Mouse (Mus musculus) cerebellum, adult 2 months (tissue): ENCODE results near the gene Slc35e3. TPM values are rescaled to one million over a fixed set of nuclear protein-coding genes. Genes with fewer than 3 reads are reported as not detected.

Experiments used
- DNase-seq, 2 experiments: peaks; one replicate each; pipeline ENCODE4 v3.0.0; 2021
- H3K27ac ChIP-seq: fragments of 200-500 bp; 2 replicates; pipeline ENCODE4 v1.5.1; 2012; ENCODE audit warnings: low read length, control low read depth, inconsistent platforms; ENCODE audit not compliant: insufficient read depth
- H3K27me3 ChIP-seq: fragments of 200-500 bp; 2 replicates; pipeline ENCODE4 v1.6.1; 2012; ENCODE audit warnings: inconsistent platforms, mild to moderate bottlenecking, low read length, moderate library complexity; ENCODE audit not compliant: control insufficient read depth, insufficient read depth
- H3K4me1 ChIP-seq: fragments of 200-500 bp; 2 replicates; pipeline ENCODE4 v1.6.1; 2011; ENCODE audit warnings: low read length; ENCODE audit not compliant: control insufficient read depth, insufficient read depth
- H3K4me3 ChIP-seq: fragments of 200-500 bp; replicated peaks from 2 replicates; pipeline ENCODE3; 2011; ENCODE audit warnings: mild to moderate bottlenecking, low read depth, low read length, control low read depth; ENCODE audit not compliant: insufficient read depth
- CTCF ChIP-seq: fragments of 200-500 bp; IDR thresholded peaks from 2 replicates; pipeline ENCODE4 v1.5.1; 2011; ENCODE audit warnings: low read depth, mild to moderate bottlenecking, control low read depth, low read length, moderate library complexity, borderline replicate concordance; ENCODE audit not compliant: insufficient read depth
- POLR2A ChIP-seq: fragments of 200-500 bp; IDR thresholded peaks from 2 replicates; pipeline ENCODE4 v1.6.1; 2011; ENCODE audit warnings: low read length, control low read depth, borderline replicate concordance; ENCODE audit not compliant: insufficient read depth
- WGBS: fragments of 180-500 bp; shearing (Covaris S2); methylation state at CpG from one replicate; pipeline ENCODE4 v1.1.7; 2018; 5-methylcytosine and 5-hydroxymethylcytosine counted together
- polyA plus RNA-seq: library from polyadenylated mRNA; depleted of rRNA; stranded (reverse); fragments of >200 nt; gene quantifications from 2 replicates; pipeline ENCODE4 v1.2.3, GENCODE M21; 2012

The Slc35e3 gene
- polyA plus RNA-seq, 1 experiment: 27.8 TPM

DNA sequence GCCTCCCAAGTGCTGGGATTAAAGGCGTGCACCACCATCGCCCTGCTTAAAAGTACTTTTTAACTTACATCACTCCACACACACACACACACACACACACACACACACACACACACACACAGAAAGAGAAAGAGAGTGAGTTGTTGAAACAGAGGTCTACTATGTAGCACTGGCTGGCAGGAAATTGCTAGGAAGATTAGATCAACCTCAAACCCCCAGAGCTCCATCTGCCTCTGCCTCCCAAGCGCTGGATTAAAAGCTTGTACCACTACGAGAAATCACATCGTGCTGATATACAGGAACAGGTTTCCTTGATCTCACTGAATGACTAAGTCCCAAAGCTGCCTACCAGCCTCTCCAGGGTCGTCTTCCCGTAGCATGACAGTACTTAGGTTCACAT, 38.5 kb upstream of the Slc35e3 start:
- TF ChIP-seq POLR2A (no peak), CTCF (no peak)
- Histone ChIP-seq H3K27me3 (no peaks in the 10 kb centered on the region), H3K27ac (no peak overlapping the region), H3K4me1 (no peaks in the 10 kb centered on the region), H3K4me3 (no peak overlapping the region)
- 96% methylated on average over 7 of the region's 7 CpGs for WGBS
- no peak for DNase-seq

DNA sequence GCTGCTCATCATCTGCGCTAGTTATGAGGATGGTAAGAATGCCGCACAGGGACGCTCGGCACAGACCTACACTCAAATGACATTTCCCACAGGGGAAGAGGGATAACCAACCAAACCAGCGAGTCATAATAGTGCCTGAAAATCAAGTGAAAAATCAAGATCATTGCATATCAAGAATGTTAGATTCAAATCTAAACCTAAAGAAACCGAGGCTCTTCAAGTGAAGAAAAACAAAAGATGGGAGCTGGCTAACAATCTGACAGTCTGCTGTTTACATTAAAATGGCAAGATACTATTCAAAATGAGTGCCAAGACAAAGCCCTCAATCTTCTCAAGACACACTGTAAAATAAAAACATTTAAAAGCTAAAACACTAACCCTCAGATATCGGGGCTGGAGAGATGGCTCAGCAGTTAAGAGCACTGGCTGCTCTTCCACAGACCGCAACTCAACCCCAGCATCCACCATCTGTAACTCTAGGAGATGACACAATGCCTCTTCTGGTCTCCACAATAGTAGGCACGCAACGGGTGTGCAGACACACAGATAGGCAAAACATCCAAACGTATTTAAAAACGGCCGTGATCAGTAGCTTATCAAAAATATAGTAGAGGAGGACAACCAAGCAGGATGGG, 37.7 kb upstream of the Slc35e3 start:
- H3K4me3 ChIP-seq: no peak overlapping the region
- no peaks in the 10 kb centered on the region for H3K27me3 ChIP-seq
- no peak overlapping the region for H3K27ac ChIP-seq
- TF ChIP-seq POLR2A: no peak
- no peak for TF ChIP-seq CTCF
- DNase-seq: no peak
- whole genome bisulfite sequencing: 97% methylated on average over 13 of the region's 13 CpGs
- H3K4me1 ChIP-seq: no peaks in the 10 kb centered on the region

DNA sequence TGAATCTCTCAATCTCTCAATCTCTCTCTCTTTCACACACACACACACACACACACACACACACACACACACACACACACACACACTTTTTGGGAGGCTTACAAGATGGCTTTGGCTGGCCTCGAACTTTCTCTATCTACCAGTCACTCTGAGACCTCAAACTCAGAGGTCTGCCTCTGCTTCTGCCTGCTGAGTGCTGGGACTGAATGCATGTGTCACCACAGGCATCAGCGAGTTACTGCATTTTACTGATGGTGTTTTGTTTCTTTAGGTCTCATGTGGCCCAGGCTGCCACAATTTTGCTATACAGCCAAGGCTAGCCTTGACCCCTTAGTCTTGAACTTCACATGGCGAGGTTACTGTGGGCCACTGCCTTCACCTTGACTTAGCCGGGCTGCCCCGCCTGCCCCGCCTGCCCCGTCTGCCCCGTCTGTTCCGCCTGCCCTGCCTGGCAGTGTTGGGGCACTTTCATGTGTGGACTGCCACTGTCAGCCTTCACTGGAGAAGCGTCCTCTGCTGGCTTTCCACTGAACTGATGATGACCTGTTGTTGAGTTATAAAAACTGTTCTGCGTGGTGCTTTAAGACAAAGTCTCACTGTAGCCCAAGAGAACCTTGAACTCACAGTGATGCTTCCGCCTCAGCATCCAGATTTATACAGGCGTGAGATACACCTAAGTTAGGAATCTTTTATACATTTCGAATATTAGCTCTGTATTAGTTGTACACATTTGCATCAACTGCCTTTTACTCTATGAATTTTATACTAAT, 36.5 kb upstream of the Slc35e3 start:
- TF ChIP-seq POLR2A (no peak), CTCF (no peak)
- Histone ChIP-seq H3K4me1 (no peaks in the 10 kb centered on the region), H3K27me3 (no peaks in the 10 kb centered on the region), H3K4me3 (no peak overlapping the region), H3K27ac (no peak overlapping the region)
- 92% methylated on average over 14 of the region's 14 CpGs for WGBS
- DNase-seq: no peak

DNA sequence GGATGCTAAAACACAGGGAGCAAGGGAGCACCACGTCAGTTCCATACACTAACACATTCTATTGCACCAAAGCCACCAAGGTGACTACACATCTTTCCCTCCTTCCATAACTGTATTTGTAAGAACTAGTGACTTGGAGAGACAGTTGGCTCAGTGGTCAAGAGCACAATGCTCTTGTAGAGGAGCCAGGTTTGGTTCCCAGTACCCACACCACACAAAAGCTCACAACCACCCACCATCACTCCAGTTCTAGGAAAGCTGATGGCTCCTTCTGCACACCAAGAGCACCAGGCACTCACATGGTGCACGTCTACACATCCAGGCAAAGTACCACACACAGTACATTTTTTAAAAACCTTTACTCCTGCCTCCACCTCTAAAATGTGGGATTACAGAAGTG, 35.9 kb upstream of the Slc35e3 start:
- Histone ChIP-seq H3K4me1 (no peaks in the 10 kb centered on the region), H3K27ac (no peak overlapping the region), H3K27me3 (no peaks in the 10 kb centered on the region), H3K4me3 (no peak overlapping the region)
- 96% methylated on average over 2 of the region's 2 CpGs for WGBS
- DNase-seq: no peak
- TF ChIP-seq POLR2A (no peak), CTCF (no peak)

DNA sequence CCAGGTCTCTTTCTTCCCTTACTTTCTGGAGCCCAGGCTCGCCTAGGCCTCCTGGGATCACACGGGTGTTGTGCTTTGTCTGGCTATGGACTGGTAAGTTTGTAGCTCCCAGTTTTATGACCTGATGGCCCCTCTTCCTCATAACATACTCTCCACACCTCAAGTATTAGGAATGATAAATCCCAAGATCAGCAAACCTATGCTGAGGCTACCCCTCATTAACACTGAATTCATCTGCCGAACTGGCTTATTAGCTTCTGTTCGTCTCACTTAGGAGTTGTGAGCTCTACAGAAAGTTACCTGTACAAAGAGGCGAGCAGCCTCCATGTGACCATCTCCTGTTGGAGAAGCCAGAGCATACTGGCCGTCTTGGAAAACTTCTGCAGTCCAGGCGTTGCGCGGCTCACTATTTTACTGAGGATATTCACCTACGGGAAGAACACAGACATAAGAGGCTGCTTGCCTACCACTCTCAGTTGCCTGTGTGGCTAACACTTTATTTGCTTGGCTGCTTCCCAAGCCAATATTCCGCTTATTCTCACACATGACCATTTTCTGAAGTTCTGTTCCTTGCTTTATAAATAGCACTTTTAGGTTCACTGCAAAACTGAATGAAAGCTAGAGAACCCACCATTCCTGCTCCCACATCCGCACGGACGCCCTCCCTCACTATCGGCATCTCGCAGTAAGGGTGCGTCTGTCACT, 35.0 kb upstream of the Slc35e3 start:
- no peaks in the 10 kb centered on the region for H3K4me1 ChIP-seq
- H3K27ac ChIP-seq: no peak overlapping the region
- DNase-seq: no peak
- no peak overlapping the region for H3K4me3 ChIP-seq
- H3K27me3 ChIP-seq: no peaks in the 10 kb centered on the region
- WGBS: 95% methylated on average over 17 of the region's 17 CpGs
- TF ChIP-seq POLR2A (no peak), CTCF (no peak)

DNA sequence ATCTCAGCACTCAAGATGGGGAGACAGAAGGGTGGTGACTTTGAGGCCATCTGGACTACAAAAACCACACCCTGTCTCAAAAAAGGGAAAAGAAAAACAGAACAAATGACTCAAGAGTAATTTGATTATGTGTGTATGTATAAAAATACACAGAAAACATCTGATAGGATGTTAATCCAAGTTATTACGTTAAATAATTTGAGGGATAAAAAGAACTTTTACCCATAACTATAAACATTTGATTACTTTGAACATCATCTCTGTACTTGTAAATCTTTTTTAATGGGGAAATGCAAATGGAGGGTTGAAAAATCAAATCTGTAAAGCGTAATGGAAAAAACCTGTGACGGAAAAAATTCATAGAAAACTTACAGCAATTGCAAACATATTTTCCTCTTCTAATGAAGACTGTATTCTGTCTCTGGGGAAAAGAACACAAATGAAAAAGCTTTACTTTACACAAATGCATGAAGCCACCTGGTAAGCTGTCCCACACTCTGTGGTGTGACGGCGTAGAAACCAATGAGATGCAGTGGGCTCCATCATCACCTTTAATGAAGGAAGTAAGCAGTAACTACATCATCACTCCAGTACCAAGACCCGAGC, 34.2 kb upstream of the Slc35e3 start:
- H3K27me3 ChIP-seq: no peaks in the 10 kb centered on the region
- H3K4me3 ChIP-seq: no peak overlapping the region
- no peak for DNase-seq
- no peak for TF ChIP-seq CTCF
- no peak for TF ChIP-seq POLR2A
- no peak overlapping the region for H3K27ac ChIP-seq
- H3K4me1 ChIP-seq: no peaks in the 10 kb centered on the region
- WGBS: 98% methylated on average over 6 of the region's 6 CpGs

DNA sequence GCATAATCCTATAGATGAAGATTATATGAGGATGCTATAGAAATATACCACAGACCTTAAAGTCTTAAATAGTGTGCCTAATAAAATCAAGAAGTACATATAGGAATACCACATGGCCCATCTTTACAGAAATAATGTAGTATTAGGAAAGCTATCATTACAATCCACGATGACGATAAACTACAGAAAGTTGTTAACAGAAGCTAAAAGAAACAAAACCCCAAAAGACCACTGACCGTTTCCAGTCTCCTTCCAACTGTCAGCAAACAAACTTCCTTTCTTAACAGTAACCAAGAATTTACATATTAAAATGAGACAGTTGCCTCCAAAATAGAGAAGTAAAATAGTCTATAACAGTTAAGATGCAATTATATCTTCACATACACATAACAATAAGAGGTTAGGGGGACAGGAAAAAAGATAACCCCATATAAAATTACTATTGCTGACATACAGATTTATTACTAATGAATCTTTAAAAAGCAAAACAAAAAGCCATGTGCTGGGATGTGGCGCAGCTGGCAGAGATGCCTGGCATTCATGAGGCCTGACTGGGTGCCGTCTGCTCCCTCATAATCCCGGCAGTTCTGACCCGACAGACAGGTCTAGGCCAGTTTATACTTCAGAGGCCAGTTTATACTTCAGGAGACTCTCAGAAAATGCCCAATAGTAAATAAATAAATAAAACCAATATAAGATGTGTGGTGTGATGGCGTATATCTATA, 33.6 kb upstream of the Slc35e3 start:
- no peaks in the 10 kb centered on the region for H3K4me1 ChIP-seq
- WGBS: 77% methylated on average over 8 of the region's 8 CpGs
- no peak overlapping the region for H3K27ac ChIP-seq
- no peaks in the 10 kb centered on the region for H3K27me3 ChIP-seq
- TF ChIP-seq CTCF: no peak
- TF ChIP-seq POLR2A: no peak
- H3K4me3 ChIP-seq: no peak overlapping the region
- DNase-seq: no peak
